Mouse (Mus musculus) left cerebral cortex, postnatal 14 days (tissue): ENCODE measurements around the gene Repin1. TPM values are rescaled to one million over a fixed set of nuclear protein-coding genes. Genes with fewer than 3 reads are reported as not detected.
A peak's percentile ranks its signal among the peaks of the same experiment; 100 is the strongest.

Experiments
- DNase-seq, 2 experiments: peaks; one replicate each; pipeline ENCODE4 v3.0.0; 2021 to 2022; ENCODE audit warnings: low spot score in 2 of 2, mixed read lengths in 1 of 2
- intact Hi-C: fragments of 180-260 bp; cut with DNase I; formaldehyde crosslinking; loops from one replicate; pipeline ENCODE4 v1.15.1; 2025
- total RNA-seq, 2 experiments: library from RNA; stranded (reverse); gene quantifications; 2 replicates each; pipeline ENCODE4 v1.2.3; 2021

Gene Repin1
- total RNA-seq, 2 experiments from 2014 or later = 34.0 to 36.7 TPM

DNA sequence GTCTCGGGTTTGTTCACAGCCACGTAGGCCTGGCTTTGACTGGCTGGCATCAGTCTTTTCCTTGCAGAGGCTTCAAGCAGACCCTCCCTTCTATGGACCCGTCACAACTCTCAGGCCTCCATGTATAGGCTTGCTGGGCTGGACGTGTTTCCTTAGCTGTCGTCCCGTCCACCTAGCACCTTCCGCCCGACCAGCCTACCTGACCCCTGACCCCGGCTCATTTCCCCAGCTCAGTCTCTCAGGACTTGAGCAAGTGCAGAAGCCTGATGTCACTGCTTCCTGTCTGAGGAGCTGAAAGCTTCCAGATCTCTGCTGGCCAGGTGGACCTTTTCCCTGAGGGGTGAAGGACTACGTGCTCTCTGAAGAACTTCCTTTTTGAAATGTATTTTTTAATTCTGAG, 20.4 kb upstream of the Repin1 start:
- DNase-seq = no peak
- intact Hi-C loops = no loop called here

DNA sequence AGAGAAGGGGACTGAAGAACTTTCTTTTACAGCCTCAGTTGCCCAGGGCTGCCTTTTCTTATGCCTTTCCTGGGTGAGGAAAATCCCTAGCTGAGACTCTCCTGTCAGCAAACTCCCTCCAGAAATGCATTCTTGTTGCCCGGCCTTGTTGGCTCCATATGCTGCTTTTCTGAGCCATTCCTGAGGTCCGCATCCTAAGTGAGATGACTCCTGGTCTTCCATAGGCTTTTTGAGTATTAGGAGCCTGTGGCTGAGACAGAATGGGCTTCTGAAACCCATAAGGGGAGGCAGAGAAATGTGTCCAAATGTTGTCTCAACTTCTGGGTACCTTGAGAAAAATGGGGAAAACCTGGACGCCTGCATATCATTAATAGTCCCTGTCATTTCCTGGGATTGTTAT, 19.7 kb upstream of the Repin1 start:
- intact Hi-C loops = no loop called here
- DNase-seq = no peak

DNA sequence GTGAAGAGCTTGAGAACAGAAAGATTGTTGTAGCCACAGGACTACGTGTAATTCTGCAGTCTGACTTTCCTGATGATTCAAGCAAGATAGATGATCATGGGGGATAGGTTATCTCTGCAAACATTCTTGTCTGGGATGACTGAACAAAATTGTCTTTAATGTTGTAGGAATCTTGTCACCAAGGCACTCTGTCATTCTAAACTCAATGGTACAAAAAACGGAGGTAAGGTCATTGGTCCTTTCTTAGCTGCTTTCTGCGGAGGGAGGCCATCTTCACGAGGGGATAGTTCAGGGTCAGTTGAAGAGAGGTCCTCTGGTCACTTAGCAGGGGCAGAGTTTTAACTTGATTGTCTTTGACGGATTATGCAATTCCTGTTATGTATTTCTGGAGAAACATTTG, 14.9 kb upstream of the Repin1 start:
- no peak for DNase-seq
- intact Hi-C loops = no loop called here

DNA sequence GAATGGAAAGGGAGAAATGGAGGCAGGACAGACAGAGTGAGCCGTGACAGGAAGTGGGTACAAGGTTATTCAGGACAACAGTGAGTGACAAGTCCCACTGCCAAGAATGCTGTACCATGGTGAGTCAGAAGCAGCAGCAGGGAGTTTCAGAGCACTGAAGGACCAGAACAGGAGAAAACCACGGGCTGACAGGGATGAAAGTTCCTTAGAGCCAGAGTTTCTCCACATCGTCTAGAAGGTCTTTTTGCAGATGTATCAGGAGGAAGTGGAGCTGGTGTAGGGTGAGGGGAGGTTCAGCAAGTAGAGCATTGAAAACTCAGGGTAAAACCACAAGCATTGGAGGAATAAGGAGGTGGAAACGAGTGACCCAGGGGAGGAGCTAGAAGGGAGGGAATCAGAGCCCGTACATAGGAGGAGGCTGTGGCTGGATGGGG, 14.5 kb upstream of the Repin1 start:
- DNase-seq = no peak
- intact Hi-C loops = no loop called here

DNA sequence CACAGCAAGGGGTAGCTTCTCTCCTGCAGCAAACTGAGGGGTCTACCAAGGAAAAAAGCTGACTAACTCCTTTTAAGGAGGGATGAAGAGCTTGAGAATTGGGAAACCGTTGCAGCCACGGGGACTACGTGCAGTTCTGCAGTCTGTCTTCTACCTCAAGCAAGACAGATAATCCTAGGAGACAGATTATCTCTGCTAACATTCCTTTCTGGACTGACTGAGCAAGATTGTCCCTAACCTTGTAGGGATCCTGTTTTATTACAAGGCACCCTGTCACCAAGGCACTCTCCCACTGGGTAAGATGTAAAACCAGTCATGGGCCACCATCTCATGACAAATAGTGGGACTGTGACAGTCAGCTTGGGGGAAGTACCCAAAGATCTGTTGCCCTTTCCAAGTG, 12.4 kb upstream of the Repin1 start:
- intact Hi-C loops = no loop called here
- no peak for DNase-seq

DNA sequence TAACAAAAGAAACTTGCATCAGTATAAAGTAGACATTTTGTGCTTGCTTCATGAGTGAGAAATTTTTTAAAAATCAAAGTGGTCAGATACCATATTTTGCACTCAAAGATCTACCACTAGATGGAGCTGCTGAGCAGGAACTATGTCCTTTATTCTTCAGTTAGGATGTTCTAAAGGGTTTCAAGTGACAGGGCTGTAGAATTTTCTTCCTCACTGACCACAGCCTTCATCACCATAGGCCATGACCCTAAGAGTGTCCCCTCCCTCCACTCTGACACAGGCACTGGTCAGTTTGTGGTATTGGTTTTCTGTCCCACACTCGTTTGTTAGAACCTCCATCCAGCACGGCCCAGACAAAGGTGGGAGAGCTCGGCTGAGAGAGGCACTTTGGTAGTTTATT, 11.6 kb upstream of the Repin1 start:
- peak; percentile 68 to 73 for DNase-seq
- intact Hi-C loops = loop anchor here (2.0 kb wide), 1 partner anchor 61 kb away; no protein-coding TSS in a partner anchor

DNA sequence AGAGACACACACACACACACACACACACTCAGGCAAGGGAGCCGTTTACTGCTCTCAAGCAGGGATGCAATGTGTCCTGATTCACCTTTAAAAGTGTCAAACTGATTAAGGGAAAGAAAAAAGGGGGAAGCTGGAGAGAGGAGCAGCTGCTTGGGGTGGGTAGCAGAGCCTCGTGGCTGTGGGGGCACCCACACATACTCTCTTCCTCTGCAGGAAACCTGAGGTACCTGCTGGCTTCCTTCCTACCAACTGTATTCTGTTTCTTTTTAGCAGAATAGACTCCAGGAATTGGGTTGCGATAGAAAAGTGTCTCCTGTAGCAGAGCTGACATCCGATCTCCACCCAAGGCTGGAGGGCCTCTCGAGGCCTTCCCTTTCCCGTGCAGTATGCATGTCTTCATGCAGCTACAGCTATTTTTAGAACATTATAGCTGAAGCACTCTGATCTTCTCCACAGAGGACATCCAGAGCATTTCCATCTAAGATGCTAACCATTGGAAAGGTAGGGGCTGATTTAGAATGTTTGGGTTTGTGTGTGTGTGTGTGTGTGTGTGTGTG, 4.4 kb upstream of the Repin1 start, which contains the start of gene Gm45021:
TSS of gene Gm45021 (plus strand) at position 417 of the 557 bp plus-strand sequence.
- DNase-seq = no peak
- intact Hi-C loops = no loop called here

DNA sequence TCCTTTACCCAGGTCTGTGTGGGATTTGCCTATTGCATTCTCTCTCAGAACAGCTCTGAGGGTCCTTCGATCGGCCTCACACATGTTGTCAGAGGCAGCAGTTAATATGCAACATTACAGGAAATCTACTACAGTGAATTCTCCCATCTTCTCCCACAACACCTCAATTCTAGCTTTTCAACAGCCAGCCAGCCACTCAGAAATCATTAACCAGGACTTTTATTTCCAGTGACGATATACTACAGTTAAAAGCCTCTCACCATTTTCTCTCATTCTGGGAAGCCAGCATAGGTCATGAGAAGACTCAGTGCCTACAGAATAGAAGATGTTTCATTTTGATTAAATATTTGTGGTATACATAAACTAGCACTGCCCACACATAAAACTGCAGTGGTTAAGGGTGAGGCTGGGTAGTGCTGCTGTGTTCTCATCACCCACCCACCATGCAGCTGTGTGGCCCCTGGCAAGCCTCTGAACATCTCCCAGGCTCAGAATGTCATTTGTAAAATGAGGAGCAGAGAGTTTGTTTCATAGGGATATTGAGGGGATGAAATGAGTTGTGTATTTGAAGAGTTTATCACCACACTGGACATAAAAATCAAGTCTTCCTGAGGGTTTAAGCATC, 2.4 kb upstream of the Repin1 start:
- no peak for DNase-seq
- intact Hi-C loops = loop anchor here (5.0 kb wide), 1 partner anchor 36 kb away; the partner anchor contains the start of gene AI854703

DNA sequence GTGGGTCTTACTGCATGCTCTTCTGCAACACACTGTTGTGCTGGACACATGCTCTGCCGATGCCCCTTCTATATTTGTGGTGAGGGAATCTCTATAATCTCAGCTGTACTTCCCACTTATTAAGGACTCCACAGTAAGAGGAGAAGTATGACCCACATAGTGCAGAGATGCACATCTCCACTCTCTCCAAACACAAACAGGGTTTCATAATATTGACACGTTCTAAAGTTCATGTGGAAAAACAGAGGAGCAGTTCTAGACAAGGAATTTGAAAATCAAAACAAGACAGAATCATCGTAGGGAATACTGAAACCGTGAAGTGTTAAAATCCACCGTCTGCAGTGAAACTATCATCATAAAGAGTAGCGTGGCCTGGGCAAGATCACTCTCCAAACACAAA, 1.8 kb upstream of the Repin1 start:
- intact Hi-C loops = loop anchor here (5.0 kb wide), 1 partner anchor 35 kb away; the partner anchor contains the start of gene AI854703
- no peak for DNase-seq

DNA sequence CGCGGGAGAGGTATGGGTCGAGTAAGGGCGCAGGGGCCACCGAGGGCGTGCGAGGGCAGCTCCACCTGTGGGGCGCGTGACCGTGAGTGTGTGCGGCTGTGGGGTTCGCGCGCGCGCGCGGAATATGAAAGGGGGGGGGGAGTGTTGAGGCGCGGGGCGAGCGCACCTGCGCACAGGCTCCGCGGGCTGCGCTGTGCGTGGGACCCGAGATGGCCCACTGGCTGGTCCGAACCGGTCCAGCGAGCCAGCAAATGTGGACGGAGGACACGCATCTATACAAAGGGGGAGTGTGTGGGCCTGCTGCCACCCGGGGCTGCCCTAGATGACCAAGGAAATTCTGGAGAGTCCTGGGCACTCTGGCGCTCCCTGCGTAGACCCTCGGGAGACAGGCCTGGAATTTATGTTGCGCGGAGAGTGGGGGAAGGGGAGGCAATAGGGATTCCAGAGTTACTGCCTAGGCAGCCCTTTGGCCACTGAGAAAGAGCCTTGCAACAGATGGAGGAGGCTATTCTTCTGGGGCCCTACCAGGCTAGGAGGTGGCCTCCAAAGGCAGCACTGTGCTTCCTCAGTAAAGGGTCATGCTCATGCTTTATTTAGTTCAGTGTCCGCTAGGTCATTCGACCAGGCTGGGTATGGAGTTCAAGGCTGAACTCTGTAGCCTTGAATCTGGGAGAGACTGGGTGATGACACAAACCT, 508 bp downstream of the Repin1 start:
- peak; percentile 65 to 69 for DNase-seq
- intact Hi-C loops = loop anchor here (5.0 kb wide), 1 partner anchor 33 kb away; the partner anchor contains the start of gene AI854703

DNA sequence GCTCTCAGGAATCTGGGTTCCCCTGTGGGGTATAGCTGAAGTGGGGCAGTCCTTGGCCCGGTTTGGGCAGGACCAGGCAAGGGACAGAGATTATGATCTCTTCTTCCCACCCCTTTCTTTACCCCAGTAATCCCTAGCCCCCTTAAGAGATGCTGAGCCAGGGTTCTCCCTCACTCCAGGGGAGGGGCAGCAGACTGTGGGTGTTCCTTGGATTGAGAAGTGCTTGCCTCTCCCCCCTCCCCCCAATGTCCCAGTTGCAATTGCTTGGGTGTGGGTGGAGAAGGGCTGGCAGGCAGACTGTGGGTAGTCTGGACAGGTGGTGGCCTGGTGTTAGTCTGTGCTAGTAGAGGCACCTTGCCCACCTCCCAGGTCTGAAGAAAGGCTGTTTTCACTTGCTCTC, 1.6 kb downstream of the Repin1 start:
- peak in 1 of 2 experiments; percentile 57 for DNase-seq
- intact Hi-C loops = no loop called here

DNA sequence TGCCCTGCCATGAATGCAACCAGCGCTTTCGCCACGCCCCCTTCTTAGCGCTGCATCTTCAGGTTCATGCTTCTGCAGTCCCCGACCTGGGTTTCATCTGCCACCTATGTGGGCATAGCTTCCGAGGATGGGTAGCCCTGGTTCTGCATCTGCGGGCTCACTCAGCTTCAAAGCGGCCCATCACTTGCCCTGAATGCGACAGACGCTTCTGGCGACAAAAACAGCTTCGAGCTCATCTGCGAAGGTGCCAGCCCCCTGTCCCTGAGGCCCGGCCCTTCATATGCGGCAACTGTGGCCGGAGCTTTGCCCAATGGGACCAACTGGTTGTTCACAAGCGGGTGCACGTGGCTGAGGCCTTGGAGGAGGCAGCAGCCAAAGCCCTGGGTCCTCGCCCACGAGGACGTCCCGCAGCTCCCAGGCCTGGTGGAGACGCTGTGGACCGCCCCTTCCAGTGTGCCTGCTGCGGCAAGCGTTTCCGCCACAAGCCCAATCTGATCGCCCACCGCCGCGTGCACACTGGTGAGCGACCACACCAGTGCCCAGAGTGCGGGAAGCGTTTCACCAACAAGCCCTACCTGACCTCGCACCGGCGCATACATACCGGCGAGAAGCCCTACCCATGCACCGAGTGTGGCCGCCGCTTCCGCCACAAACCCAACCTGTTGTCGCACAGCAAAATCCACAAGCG, 3.0 kb downstream of the Repin1 start:
- intact Hi-C loops = no loop called here
- DNase-seq = no peak

DNA sequence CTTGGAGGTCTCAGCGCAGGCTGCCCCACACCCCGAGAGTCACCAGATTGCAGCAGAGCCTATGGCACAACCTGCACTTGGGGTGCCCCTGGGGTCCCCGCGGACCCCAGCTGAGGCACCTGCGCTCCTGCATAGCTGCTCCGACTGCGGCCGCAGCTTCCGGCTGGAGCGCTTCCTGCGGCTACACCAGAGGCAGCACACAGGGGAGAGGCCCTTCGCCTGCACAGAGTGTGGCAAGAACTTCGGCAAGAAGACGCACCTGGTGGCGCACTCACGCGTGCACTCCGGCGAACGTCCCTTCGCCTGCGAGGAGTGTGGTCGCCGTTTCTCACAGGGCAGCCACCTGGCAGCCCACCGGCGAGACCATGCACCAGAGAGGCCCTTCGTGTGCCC, 3.5 kb downstream of the Repin1 start:
- DNase-seq = no peak
- intact Hi-C loops = no loop called here

DNA sequence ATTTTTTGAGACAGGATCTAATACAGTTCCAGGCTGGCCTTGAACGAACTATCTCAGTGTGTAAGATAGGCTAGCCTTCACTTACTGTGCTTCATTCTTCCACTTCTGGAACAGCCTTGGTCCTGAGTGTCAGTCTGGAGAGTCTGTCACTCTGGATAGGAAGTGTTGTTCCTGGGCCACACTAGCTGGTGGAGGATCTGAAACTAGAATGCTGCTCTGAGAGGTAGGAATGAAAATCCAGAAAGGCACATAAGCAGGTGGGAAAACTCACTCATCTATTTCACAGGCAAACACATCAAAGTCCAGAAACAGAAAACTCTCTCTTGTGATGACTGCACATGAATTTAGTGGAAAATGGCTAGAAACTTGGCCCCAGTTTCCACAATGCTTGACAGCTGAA, 6.9 kb downstream of the Repin1 start:
- DNase-seq = no peak

DNA sequence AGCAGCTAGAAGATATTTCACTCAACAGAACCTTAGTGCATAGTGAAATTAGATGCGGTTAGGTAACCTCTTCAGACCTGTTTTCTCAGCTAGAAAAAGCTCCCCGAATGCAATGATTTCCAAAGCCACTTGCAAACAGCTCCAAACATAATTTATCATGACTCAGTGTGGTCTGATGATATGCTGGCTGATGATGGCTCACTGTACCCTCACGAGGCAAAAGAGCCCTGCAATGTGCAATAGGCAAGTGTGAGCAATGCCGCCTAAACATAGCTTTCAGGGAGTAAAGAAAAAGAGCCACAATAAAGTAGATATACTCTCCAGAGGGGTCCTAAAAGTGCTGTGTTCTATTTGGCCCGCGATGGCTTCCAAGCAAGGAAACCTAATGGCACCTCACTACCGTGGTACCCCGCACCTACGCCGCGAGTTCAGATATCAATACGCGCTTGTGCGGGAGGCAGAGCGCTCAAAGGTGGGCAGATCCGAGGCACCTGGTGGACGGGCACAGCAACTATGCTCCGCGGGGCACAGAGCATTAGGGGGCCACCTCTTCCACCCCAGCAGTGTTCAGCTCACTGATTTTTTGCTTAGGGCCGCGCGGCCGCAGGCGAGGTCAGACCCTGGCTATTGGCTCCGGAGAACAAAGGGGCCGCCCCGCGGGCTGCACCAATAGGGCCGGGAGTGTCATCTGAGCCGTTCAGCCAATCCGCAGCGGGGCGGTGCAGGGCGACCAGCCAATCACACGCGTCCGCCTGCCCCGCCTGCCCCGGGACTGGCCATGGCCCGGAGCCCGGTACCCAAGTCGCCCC, 7.8 kb downstream of the Repin1 start, which contains the start of gene Zfp775:
TSS of gene Zfp775 (plus strand) at position 793 of the 809 bp plus-strand sequence.
- intact Hi-C loops = no loop called here

More for the DNA sequence above, 6.9 kb downstream of the Repin1 start:
- intact Hi-C loops = no loop called here

DNA sequence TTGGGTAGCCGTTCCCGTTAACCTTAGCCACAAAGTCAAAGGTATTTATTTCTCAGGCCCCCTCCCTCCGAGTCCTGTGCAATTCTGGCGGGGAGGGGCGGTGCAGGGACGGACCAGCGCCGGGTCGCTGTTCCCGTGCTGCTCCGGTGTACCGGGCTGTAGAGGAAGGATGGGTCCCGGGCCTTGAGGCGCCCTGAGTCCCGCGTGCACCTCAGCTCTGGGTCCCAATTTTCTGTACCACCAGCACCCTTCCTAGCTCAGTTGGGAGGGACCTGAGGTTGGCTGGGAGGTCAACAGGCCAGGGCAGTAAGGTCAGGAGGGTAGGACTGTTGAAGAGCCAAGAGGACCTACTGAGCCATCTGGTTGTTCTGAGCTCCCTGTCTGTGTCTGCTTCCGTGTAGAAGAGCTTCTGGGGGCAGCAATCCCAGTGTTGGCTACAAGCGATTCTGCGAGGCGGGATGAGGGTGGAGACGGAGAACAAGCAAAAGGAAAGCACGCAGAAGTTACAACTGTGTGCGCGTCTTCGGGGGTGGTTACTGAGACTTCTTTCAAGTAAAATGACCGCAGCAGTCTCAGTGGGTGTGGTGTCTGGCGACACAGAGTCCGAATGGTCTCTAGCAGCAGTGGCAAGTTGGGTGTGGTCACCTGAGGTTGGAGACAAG, 8.5 kb downstream of the Repin1 start:
- peak; percentile 52 to 64 for DNase-seq

More for the DNA sequence above, 7.8 kb downstream of the Repin1 start, which contains the start of gene Zfp775:
- DNase-seq = peak; percentile 97

DNA sequence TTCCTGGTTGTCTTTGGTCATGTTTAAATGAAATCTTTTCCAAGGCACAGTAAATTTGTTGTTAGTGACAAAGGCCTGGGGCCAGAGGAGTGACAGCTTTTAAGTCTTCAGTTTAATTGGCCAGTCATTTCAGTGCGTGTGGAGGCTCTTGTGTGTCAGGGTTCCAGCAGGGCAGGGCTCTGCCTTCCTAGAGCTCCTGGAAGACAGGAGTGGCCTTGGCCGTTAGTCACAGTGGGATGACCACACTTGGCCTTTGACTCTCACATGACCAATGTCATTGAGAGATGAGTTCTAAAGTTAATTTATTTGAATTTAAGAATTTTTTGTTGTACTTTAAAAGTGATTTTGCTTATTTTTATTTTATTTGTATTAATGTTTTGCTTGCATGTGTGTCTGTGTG, 14.4 kb downstream of the Repin1 start:
- intact Hi-C loops = no loop called here
- no peak for DNase-seq

More for the DNA sequence above, 8.5 kb downstream of the Repin1 start:
- intact Hi-C loops = no loop called here

DNA sequence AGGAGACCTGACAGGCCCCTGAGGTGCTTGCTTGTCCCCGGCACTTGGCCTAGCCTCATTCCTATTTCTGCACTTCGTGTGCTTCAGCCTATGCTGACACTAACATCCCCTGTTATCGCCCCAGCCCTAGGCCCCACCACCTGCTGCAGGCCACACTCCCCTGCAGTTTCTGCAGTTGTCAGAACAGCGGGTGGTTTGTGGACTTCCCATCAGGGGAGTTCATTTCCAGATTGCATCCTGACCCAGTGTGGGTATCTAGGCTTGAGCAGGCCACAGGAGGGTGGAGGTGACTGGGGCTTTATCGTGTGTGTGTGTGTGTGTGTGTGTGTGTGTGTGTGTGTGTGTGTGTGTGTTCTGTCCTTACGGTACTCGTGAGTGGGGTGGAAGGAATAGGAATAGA, 15.8 kb downstream of the Repin1 start:
- DNase-seq = no peak
- intact Hi-C loops = no loop called here

DNA sequence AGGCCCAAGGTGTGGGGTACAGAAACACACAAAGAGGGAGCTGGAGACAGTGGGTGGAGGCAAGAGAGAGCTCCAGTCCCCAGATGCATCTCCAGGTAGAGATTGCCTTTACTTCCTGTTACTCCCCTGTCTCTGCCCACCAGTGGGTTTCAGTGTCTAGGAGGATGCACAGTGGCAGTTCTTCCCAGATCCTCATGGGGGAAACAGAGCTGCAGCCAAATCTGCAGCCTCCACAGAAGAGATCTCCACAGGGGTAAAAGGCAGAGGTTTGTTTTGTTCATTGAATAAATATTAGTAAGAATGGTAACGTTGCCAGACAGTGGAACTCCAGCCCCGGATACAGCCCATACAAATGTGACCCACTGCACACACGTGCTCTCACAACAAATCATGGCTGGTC, 17.0 kb downstream of the Repin1 start:
- intact Hi-C loops = no loop called here
- no peak for DNase-seq
